Mouse (Mus musculus) kidney, embryonic 16.5 days (tissue): ENCODE measurements at regions not wholly inside any gene's neighbourhood (a gene's known extent, or its start where the extent isn't known, plus 50 kb on each side); places are given as distances from the start of the nearest gene placed in this dataset.
"Not testable (repeated sequence)": the region's sequence is repeated elsewhere in the genome, so short reads cannot be mapped to it uniquely, and the experiment has no call there.

Experiments
- ATAC-seq: fragments of 200-750 bp; cut with Nextera tagmentation; 2 replicates; pipeline ENCODE4 v1.8.0; 2017; ENCODE audit warnings: moderate TSS enrichment; ENCODE audit not compliant: low FRiP score, low TSS enrichment
- H3K27ac ChIP-seq: fragments of 300-500 bp; sonication (generic); 2 replicates; pipeline ENCODE4 v1.5.1; 2014; ENCODE audit warnings: low read length
- H3K27me3 ChIP-seq: fragments of 300-500 bp; sonication (generic); 2 replicates; pipeline ENCODE4 v1.6.1; 2014; ENCODE audit warnings: low read length, control low read depth, mixed read lengths; ENCODE audit not compliant: insufficient read depth
- H3K36me3 ChIP-seq: fragments of 300-500 bp; sonication (generic); 2 replicates; pipeline ENCODE4 v1.6.1; 2014; ENCODE audit warnings: low read length, control low read depth, mixed read lengths; ENCODE audit not compliant: insufficient read depth
- H3K4me1 ChIP-seq: fragments of 300-500 bp; sonication (generic); 2 replicates; pipeline ENCODE4 v1.6.1; 2014; ENCODE audit warnings: low read length, control low read depth, mixed read lengths; ENCODE audit not compliant: insufficient read depth
- H3K4me2 ChIP-seq: fragments of 300-500 bp; sonication (generic); replicated peaks from 2 replicates; pipeline ENCODE4 v1.6.1; 2014; ENCODE audit warnings: low read depth, low read length
- H3K4me3 ChIP-seq: fragments of 300-500 bp; sonication (generic); 2 replicates; pipeline ENCODE4 v1.5.1; 2014; ENCODE audit warnings: mild to moderate bottlenecking, low read length
- H3K9ac ChIP-seq: fragments of 300-500 bp; sonication (generic); replicated peaks from 2 replicates; pipeline ENCODE4 v1.6.1; 2014; ENCODE audit warnings: low read length
- H3K9me3 ChIP-seq: fragments of 300-500 bp; sonication (generic); 2 replicates; pipeline ENCODE4 v1.6.1; 2016; ENCODE audit warnings: low read length, control low read depth
- WGBS: fragments of 180-500 bp; shearing (Covaris S2); extraction: QIAGEN DNeasy Blood & Tissue Kit; methylation state at CpG from one replicate; pipeline ENCODE4 v1.1.7; 2014; 5-methylcytosine and 5-hydroxymethylcytosine counted together

GRCm38 (mm10) chr15:93144264-93144663, 130.7 kb downstream of the Gxylt1 start:
- Histone ChIP-seq H3K9me3 (no peaks in the 10 kb centered on the region), H3K36me3 (no peaks in the 10 kb centered on the region), H3K9ac (no peak overlapping the region), H3K27me3 (no peaks in the 10 kb centered on the region), H3K4me2 (no peak overlapping the region), H3K4me3 (no peak overlapping the region), H3K4me1 (no peaks in the 10 kb centered on the region), H3K27ac (no peak overlapping the region)
- 76% methylated on average over 4 of the region's 4 CpGs for WGBS
- ATAC-seq: no peak

DNA sequence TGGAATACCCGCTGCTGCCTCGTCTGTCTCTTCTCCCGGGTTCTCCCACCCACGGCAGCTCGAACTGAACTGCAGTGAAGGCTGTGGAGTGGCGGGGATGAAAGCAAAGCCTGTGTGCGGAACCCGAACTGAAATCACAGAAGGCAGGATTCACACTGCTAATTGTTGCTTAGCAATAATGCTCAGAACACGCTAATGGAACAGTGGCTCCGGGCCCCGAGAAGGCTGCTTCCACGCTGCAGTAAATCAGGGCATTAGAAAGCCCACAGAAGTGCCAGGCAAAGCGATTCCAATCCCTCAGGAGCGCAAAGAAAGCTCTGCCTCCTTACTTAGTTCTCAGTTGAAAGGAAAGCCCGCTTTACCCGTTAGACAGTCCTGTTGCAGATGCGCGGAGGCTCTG, 141.6 kb downstream of the Gxylt1 start:
- WGBS: 81% methylated on average over 18 of the region's 18 CpGs
- no peaks in the 10 kb centered on the region for H3K36me3 ChIP-seq

GRCm38 (mm10) chr15:93131056-93131455, 143.9 kb downstream of the Gxylt1 start:
- H3K9me3 ChIP-seq: no peaks in the 10 kb centered on the region
- H3K4me2 ChIP-seq: no peak overlapping the region
- H3K36me3 ChIP-seq: no peaks in the 10 kb centered on the region
- ATAC-seq: no peak
- no peaks in the 10 kb centered on the region for H3K4me1 ChIP-seq
- no peak overlapping the region for H3K4me3 ChIP-seq
- no peak overlapping the region for H3K27ac ChIP-seq
- H3K9ac ChIP-seq: no peak overlapping the region
- H3K27me3 ChIP-seq: no peaks in the 10 kb centered on the region

More for the DNA sequence above, 141.6 kb downstream of the Gxylt1 start:
- Histone ChIP-seq H3K4me2 (no peak overlapping the region), H3K27ac (no peak overlapping the region), H3K4me3 (no peak overlapping the region), H3K4me1 (no peaks in the 10 kb centered on the region), H3K9ac (no peak overlapping the region), H3K27me3 (no peaks in the 10 kb centered on the region), H3K9me3 (no peaks in the 10 kb centered on the region)
- no peak for ATAC-seq

- H3K27me3 ChIP-seq: no peaks in the 10 kb centered on the region
- 77% methylated on average over 5 of the region's 5 CpGs for WGBS
- no peak for ATAC-seq
- H3K27ac ChIP-seq: no peak overlapping the region
- no peak overlapping the region for H3K4me2 ChIP-seq
- H3K9me3 ChIP-seq: no peaks in the 10 kb centered on the region
- H3K4me1 ChIP-seq: no peaks in the 10 kb centered on the region
- no peak overlapping the region for H3K4me3 ChIP-seq
- no peaks in the 10 kb centered on the region for H3K36me3 ChIP-seq
- H3K9ac ChIP-seq: no peak overlapping the region
Observed at GRCm38 (mm10) chr15:93125261-93125660, 149.7 kb downstream of the Gxylt1 start.

GRCm38 (mm10) chr15:93121156-93121555, 153.8 kb downstream of the Gxylt1 start:
- no peak overlapping the region for H3K27ac ChIP-seq
- H3K9me3 ChIP-seq: no peaks in the 10 kb centered on the region
- H3K9ac ChIP-seq: no peak overlapping the region
- WGBS: 67% methylated on average over 4 of the region's 4 CpGs
- no peak overlapping the region for H3K4me2 ChIP-seq
- ATAC-seq: no peak
- no peaks in the 10 kb centered on the region for H3K4me1 ChIP-seq
- no peaks in the 10 kb centered on the region for H3K27me3 ChIP-seq
- H3K36me3 ChIP-seq: no peaks in the 10 kb centered on the region
- H3K4me3 ChIP-seq: no peak overlapping the region

DNA sequence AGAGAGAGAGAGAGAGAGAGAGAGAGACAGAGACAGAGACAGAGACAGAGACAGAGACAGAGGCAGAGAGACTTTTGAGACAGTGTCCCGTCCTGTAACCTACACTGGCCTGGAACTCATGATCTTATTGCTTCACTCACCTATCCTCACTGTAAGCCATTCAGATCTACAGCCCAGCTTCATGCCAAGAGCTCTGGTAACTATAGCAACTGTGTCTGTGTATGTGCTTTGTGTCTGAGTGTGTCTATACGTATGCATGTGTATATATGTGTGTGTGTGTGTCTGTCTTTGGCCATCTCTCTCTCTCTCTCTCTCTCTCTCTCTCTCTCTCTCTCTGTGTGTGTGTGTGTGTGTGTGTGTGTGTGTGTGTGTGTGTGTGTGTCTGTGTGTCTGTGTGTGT, 157.2 kb downstream of the Gxylt1 start:
- not testable (repeated sequence) for ATAC-seq, H3K27me3 ChIP-seq, H3K9ac ChIP-seq

DNA sequence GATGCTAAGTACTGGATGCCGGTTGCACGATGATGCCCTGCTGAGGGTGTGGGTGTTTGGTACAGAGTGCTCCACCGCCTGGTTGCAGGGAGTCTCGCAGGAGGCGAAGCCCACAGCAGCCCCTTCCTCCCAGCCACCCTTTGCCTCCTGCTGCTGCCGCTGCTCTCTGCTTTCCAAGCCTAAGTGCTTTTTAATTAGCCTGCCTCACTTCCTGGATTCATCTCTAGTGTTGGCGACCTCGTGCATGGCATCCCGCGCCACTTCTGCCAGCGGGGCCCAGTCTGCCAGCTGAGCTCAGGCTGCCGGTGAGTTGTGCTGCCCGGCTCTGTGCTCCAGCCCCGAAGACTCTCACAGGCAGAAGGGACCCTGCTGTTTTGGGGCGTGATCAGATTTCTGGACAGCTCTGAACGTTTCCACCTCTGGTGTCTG, 159.3 kb downstream of the Gxylt1 start:
- no peaks in the 10 kb centered on the region for H3K36me3 ChIP-seq
- H3K4me3 ChIP-seq: peak overlapping the region; percentile 34
- peak overlapping the region; percentile 18 for H3K9ac ChIP-seq
- no peaks in the 10 kb centered on the region for H3K9me3 ChIP-seq
- peak; percentile 91 for ATAC-seq
- 4% methylated on average over 16 of the region's 16 CpGs for WGBS
- peak overlapping the region; percentile 62 for H3K4me2 ChIP-seq
- peaks cover 5% of the 10 kb centered on the region; the same call in 1 of the 2 replicates for H3K4me1 ChIP-seq
- H3K27ac ChIP-seq: no peak overlapping the region
- no peaks in the 10 kb centered on the region for H3K27me3 ChIP-seq

More for the DNA sequence above, 157.2 kb downstream of the Gxylt1 start:
- H3K9me3 ChIP-seq, H3K36me3 ChIP-seq, H3K4me2 ChIP-seq, H3K27ac ChIP-seq, H3K4me1 ChIP-seq, H3K4me3 ChIP-seq: not testable (repeated sequence)
- 88% methylated on average over 2 of the region's 2 CpGs for WGBS

- WGBS: 66% methylated on average over 4 of the region's 4 CpGs
- no peak overlapping the region for H3K4me2 ChIP-seq
Observed at GRCm38 (mm10) chr15:93104936-93105335, 170.0 kb downstream of the Gxylt1 start.

GRCm38 (mm10) chr15:93103426-93103825, 171.6 kb downstream of the Gxylt1 start:
- H3K9ac ChIP-seq: no peak overlapping the region
- H3K9me3 ChIP-seq: no peaks in the 10 kb centered on the region
- no peak overlapping the region for H3K4me3 ChIP-seq
- no peaks in the 10 kb centered on the region for H3K27me3 ChIP-seq
- no peaks in the 10 kb centered on the region for H3K36me3 ChIP-seq
- H3K4me2 ChIP-seq: no peak overlapping the region
- peaks cover 4% of the 10 kb centered on the region; the same call in 1 of the 2 replicates for H3K4me1 ChIP-seq
- ATAC-seq: no peak
- H3K27ac ChIP-seq: no peak overlapping the region
- WGBS: 53% methylated on average over 5 of the region's 5 CpGs

More at GRCm38 (mm10) chr15:93104936-93105335, 170.0 kb downstream of the Gxylt1 start:
- H3K9ac ChIP-seq: no peak overlapping the region
- no peak overlapping the region for H3K4me3 ChIP-seq
- H3K4me1 ChIP-seq: peaks cover 4% of the 10 kb centered on the region; the same call in 1 of the 2 replicates
- no peaks in the 10 kb centered on the region for H3K27me3 ChIP-seq
- no peaks in the 10 kb centered on the region for H3K36me3 ChIP-seq
- H3K27ac ChIP-seq: no peak overlapping the region
- no peak for ATAC-seq
- H3K9me3 ChIP-seq: no peaks in the 10 kb centered on the region

DNA sequence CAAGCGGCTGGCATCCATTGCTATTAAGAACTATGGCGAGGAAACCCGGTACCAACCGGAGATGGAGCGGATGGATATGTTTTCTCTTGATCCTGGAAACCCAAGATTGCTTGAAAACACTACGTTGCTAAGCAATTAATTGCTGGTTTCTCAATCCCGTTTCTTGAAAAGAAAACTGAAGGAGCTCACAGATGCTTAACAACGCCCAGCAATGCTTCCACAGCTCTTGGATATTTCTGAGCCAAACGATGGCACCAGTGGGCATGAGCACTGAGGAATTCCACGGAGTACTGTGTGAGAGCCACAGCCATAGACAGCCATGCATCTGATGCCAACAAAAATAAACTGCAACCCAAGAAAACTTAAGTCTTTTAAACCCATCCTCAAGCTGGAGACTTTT, 173.1 kb downstream of the Gxylt1 start:
- no peak for ATAC-seq
- Histone ChIP-seq H3K36me3 (no peaks in the 10 kb centered on the region), H3K9ac (no peak overlapping the region), H3K4me3 (no peak overlapping the region), H3K4me2 (no peak overlapping the region), H3K4me1 (peaks cover 4% of the 10 kb centered on the region; the same call in 1 of the 2 replicates), H3K9me3 (no peaks in the 10 kb centered on the region), H3K27ac (no peak overlapping the region), H3K27me3 (no peaks in the 10 kb centered on the region)
- WGBS: 87% methylated on average over 10 of the region's 10 CpGs
